Mouse (Mus musculus) stomach, embryonic 15.5 days (tissue): ENCODE results near the gene Dlx3. TPM values are rescaled to one million over a fixed set of nuclear protein-coding genes. Genes with fewer than 3 reads are reported as not detected.

Experiments used
- polyA plus RNA-seq: library from polyadenylated mRNA; unstranded; fragments of >200 nt; fragmentation: Nextera tagmentation; extraction: Ambion mirVana; gene quantifications from 2 replicates; pipeline ENCODE4 v1.2.1, GENCODE M21; 2015

The Dlx3 gene
- polyA plus RNA-seq, 1 experiment from 2014 or later: 2.0 TPM

Other genes with a start within 250 kb of the Dlx3 start
- gene Col1a1, start 183.9 kb upstream of the Dlx3 start, polyA plus RNA-seq: 1,375 and 1,459 TPM in 2 replicates
- not detected in 2 replicates for gene Hils1, start 152.5 kb upstream of the Dlx3 start, polyA plus RNA-seq
- gene Sgca, start 143.8 kb upstream of the Dlx3 start, polyA plus RNA-seq: 0.17 and 0.27 TPM in 2 replicates
- gene Ppp1r9b, start 129.1 kb upstream of the Dlx3 start, polyA plus RNA-seq: 10.3 TPM in 2 replicates
- 19.8 and 21.1 TPM in 2 replicates for gene Samd14, start 110.2 kb upstream of the Dlx3 start, polyA plus RNA-seq
- gene Pdk2, start 78.8 kb upstream of the Dlx3 start, polyA plus RNA-seq: 30.2 and 35.1 TPM in 2 replicates
- gene Itga3, start 43.3 kb upstream of the Dlx3 start, polyA plus RNA-seq: 23.8 and 24.1 TPM in 2 replicates
- gene Dlx4, start 26.1 kb downstream of the Dlx3 start, polyA plus RNA-seq: 0.46 and 0.58 TPM in 2 replicates
- 0.10 and 0.14 TPM in 2 replicates for gene Tac4, start 141.4 kb downstream of the Dlx3 start, polyA plus RNA-seq
- gene Kat7, start 190.1 kb downstream of the Dlx3 start, polyA plus RNA-seq: 57.1 and 62.3 TPM in 2 replicates
- 13.7 and 17.5 TPM in 2 replicates for gene Fam117a, start 216.9 kb downstream of the Dlx3 start, polyA plus RNA-seq